Mouse (Mus musculus) adrenal gland (tissue): Measurements from ENCODE around the gene Zfhx2.
"Not testable (repeated sequence)": the region's sequence is repeated elsewhere in the genome, so short reads cannot be mapped to it uniquely, and the experiment has no call there.

Experiments used
- intact Hi-C: fragments of 180-260 bp; cut with DNase I; formaldehyde crosslinking; loops from one replicate; pipeline ENCODE4 v1.15.1; 2025

Zfhx2 gene

GRCm38 (mm10) chr14:55053050-55053449, 39.1 kb downstream of the Zfhx2 start:
- intact Hi-C loops: no loop called here

- intact Hi-C loops: no loop called here
Measured at GRCm38 (mm10) chr14:55052496-55052895, 39.6 kb downstream of the Zfhx2 start.

GRCm38 (mm10) chr14:55047971-55048531, 44.1 kb downstream of the Zfhx2 start:
- intact Hi-C loops: no loop called here

GRCm38 (mm10) chr14:55043694-55044093, 48.4 kb downstream of the Zfhx2 start:
- intact Hi-C loops: not testable (repeated sequence)

- intact Hi-C loops: no loop called here
Measured at GRCm38 (mm10) chr14:55032695-55033225, 59.4 kb downstream of the Zfhx2 start.

GRCm38 (mm10) chr14:55029034-55029698, 63.0 kb downstream of the Zfhx2 start:
- intact Hi-C loops: no loop called here

- intact Hi-C loops: no loop called here
Measured at GRCm38 (mm10) chr14:55028333-55028835, 63.7 kb downstream of the Zfhx2 start.

- intact Hi-C loops: no loop called here
Measured at GRCm38 (mm10) chr14:55027653-55028052, 64.5 kb downstream of the Zfhx2 start.

GRCm38 (mm10) chr14:55027251-55027650, 64.9 kb downstream of the Zfhx2 start:
- intact Hi-C loops: no loop called here

- intact Hi-C loops: no loop called here
Measured at GRCm38 (mm10) chr14:55025527-55025926, 66.6 kb downstream of the Zfhx2 start.

- intact Hi-C loops: loop anchor here (1.0 kb wide), 1 partner anchor 55 kb away; no protein-coding TSS in a partner anchor
Measured at GRCm38 (mm10) chr14:55024236-55024635, 67.9 kb downstream of the Zfhx2 start.

GRCm38 (mm10) chr14:55023011-55023410, 69.1 kb downstream of the Zfhx2 start:
- intact Hi-C loops: loop anchor here (2.0 kb wide), 1 partner anchor 80 kb away; no protein-coding TSS in a partner anchor

- intact Hi-C loops: no loop called here
Measured at GRCm38 (mm10) chr14:55020394-55020793, 71.7 kb downstream of the Zfhx2 start.

- intact Hi-C loops: no loop called here
Measured at GRCm38 (mm10) chr14:55016876-55017275, 75.2 kb downstream of the Zfhx2 start.

GRCm38 (mm10) chr14:55015767-55016111, 76.4 kb downstream of the Zfhx2 start:
- intact Hi-C loops: loop anchor here (2.0 kb wide), 2 partner anchors 121 to 173 kb away; no protein-coding TSS in a partner anchor

- intact Hi-C loops: loop anchor here (2.0 kb wide), 2 partner anchors 120 to 172 kb away; no protein-coding TSS in a partner anchor
Measured at GRCm38 (mm10) chr14:55014991-55015766, 76.9 kb downstream of the Zfhx2 start, which contains the start of gene Ngdn. Ngdn (plus strand) TSS chr14:55015454.

GRCm38 (mm10) chr14:55014591-55014990, 77.5 kb downstream of the Zfhx2 start:
- intact Hi-C loops: loop anchor here (2.0 kb wide), 2 partner anchors 120 to 172 kb away; no protein-coding TSS in a partner anchor

GRCm38 (mm10) chr14:55011116-55011515, 81.0 kb downstream of the Zfhx2 start:
- intact Hi-C loops: no loop called here
